Mouse (Mus musculus) thymus, postnatal 25 days (tissue): Measurements from ENCODE around the gene Irf2bp1.

Source experiments
- DNase-seq: peaks from one replicate; pipeline ENCODE4 v3.0.0; 2022

Gene Irf2bp1

DNA sequence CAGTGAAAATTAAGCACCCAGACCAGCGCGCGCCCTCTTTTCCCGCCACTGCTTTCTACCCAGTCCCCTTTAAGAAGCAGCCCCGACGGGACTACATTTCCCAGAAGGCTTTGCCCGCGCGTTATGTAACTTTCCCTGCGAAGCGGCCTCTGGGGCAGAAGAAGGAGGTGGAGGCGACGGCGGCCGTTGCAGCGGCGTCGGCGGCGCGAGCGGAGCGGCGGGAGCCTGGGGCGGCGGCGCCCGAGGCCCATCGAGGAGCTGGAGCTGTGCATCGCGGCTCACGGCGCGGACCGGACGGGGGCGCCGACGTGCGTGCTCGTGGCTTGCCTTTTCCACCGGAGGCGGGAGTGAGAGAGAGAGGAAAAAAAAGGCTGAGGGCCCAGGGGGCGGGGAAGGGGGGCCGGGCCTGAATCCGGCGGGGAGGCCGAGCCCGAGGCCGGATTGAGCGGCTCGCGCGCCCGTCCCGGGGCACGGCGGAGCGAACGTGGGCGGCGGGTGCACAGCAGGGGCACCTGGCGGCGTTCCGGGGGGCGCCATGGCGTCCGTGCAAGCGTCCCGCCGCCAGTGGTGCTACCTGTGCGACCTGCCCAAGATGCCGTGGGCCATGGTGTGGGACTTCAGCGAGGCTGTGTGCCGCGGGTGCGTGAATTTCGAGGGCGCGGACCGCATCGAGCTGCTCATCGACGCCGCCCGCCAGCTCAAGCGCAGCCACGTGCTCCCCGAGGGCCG lies at the start of gene Irf2bp1:
TSS of gene Irf2bp1 (plus strand) at position 143 of the 729 bp plus-strand sequence.
- DNase-seq: peak; percentile 93

GRCm38 (mm10) chr7:18957569-18958383 lies 46.1 kb upstream of the Irf2bp1 start:
- DNase-seq: peak; percentile 11

GRCm38 (mm10) chr7:18958384-18958766 lies 45.5 kb upstream of the Irf2bp1 start:
- no peak for DNase-seq

DNA sequence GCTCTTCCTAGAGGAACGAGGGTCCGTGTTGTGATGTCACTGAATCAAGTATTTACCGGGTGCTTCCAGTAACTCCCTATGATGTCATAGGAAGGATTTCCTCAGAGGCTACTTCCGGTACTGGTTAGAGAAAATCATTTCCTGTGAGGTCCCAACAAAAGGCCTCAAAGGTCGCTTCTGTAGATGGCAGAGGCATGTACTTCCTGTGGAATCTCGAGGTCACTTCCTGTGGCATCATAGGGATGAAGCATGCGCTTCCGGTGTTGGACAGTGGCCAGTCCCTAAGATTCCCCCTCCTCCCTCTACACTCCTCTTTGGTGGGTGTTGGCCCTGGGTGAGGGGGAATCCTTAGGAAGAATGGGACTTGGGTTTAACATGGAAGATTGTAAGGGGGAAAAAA lies 44.4 kb upstream of the Irf2bp1 start:
- DNase-seq: no peak

DNA sequence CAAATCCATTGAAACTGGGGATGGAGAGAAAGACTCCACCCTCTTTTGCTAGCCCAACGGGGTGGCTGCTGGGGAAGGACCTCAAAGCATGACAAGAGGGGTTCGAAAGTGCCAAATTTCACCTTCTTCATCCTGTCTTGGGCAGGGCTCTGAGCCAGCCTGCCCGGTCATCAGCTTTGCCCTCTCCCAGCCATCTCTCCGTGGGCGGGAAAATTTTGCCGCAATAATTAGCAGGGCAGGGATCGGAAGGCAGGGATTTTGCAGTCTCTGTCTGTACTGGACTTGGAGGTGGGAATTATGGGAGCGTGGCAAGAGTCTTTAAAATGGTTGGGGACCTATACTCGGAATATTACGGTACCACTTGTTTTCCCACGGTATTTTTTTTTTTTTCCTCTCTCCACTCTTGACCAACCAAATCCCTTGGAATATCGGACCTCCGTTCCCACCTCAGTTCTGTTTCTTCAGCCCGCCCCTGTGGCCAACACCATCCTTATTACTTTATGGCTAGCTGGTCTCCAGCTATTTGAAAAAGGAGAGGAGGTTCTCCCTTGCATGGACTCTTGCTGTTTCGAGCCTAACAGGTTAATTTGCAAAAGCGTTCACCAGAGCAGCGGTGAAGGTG lies 41.6 kb upstream of the Irf2bp1 start:
- no peak for DNase-seq

DNA sequence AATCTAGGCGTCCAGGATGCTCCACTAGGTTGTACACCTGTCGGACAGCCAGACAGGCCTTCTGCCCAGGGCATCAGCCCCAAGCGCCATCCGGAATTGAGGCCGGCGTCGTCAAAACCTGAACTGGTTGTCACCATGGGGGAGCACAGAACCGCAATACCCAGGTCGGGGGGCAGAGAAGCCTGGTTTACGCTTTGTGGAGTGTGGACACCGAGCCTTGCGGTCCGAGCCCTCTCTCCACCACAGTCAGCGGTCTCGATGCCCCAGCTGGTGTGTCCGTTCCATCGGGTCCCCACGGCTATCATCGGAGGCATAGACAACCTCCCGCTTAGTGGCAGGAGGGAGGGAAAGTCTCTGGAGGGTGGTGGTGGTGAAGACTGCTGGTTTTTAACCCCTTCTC lies 41.0 kb upstream of the Irf2bp1 start:
- DNase-seq: no peak

DNA sequence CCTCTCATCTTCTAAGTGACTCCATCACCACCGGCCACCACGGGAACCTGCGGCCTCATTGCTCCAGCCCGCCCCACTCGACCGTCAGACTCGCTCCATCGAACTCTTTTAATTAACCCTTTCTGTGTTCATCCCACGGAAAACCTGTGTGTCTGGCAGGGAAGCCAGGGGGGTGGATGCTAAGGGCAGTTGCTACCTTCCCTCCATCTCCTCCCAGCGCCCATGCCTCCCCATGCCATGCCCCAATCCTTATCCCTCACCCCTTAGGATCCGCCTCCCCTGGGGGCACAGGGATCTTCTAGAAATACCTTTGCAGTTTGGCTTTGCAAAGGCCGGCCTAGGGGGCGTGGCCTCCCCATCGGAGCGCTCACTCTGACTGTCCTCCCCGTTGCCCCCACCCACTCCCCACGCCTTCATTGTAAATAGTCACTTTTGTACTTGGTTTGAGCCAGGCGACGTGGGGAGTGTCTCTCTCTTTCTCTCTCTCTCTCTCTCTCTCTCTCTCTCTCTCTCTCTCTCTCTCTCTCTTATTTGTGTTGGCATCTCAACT lies 40.5 kb upstream of the Irf2bp1 start:
- DNase-seq: no peak

DNA sequence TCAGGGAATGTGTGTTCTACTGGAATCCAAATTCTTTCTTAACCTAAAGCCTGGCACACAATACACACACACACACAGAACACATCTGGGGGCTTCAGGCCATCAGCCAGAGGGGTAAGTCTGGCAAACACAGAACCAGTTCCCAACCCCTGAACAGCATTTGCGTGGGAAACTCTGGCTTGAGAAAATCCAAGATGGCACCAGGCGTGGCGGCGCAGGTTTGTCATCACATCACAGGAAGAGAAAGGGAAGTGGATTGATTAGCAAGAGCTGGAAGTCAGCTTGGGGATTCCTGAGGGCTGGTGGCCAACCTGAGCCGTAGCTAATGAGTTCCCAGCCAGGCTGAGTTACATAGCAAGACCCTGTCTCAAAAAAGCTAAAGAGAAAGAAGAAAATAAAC lies 38.5 kb upstream of the Irf2bp1 start:
- no peak for DNase-seq

- DNase-seq: no peak
These were observed 36.2 kb upstream of the Irf2bp1 start for GRCm38 (mm10) chr7:18967603-18968002.

DNA sequence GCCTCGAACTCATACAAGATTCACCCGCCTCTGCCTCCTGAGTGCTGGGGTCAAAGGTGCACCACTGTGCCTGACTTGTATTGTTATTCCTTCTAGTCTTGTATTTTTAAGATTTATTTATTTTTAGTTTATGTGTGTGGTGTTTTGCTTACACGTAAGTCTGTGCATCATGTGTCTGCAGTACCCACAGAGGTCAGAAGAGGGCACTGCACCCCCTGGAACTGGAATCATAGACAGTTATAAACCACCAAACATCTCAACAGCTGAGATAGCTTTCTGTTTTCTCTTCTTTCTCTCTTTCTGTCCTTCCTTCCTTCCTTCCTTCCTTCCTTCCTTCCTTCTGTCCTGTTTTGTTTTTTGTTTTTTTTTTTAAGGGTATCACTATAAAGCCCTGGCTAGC lies 32.9 kb upstream of the Irf2bp1 start:
- DNase-seq: no peak

DNA sequence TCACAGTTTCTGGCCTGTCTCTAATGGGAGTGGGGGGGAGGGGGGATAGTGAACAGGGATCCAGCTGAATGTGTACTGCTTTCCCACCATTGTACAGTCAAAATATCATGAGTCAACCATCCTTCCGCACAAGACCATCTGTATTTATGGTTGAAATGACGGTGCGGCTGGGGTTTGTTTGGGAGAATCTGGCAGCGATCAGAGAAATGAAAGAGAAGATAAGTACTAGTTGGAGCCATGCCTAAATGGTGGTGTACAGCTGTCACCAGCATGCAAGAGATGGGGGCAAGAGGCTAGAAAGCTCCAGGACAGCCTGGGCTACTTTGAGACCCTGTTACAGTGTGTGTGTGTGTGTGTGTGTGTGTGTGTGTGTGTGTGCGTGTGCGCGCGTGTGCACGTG lies 25.5 kb upstream of the Irf2bp1 start:
- DNase-seq: no peak

GRCm38 (mm10) chr7:18986503-18986902 lies 17.3 kb upstream of the Irf2bp1 start:
- DNase-seq: no peak

- DNase-seq: no peak
These were observed 16.7 kb upstream of the Irf2bp1 start, which contains the start of gene Nanos2 for GRCm38 (mm10) chr7:18987100-18987499. TSS of gene Nanos2 (plus strand) at chr7:18987400.

DNA sequence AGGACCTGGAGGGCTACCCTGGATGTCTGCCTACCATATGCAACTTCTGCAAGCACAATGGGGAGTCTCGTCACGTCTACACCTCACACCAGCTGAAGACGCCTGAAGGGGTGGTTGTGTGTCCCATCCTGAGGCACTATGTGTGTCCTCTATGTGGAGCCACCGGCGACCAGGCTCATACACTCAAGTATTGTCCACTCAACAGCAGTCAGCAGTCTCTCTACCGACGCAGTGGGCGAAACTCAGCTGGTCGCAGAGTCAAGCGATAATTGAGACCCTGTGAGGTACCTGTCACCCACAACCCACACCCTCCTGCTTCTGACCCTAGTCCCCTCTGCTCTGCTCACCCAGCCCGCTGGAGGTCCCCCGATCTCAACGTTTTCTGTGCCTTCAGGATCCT lies 16.1 kb upstream of the Irf2bp1 start:
- no peak for DNase-seq

DNA sequence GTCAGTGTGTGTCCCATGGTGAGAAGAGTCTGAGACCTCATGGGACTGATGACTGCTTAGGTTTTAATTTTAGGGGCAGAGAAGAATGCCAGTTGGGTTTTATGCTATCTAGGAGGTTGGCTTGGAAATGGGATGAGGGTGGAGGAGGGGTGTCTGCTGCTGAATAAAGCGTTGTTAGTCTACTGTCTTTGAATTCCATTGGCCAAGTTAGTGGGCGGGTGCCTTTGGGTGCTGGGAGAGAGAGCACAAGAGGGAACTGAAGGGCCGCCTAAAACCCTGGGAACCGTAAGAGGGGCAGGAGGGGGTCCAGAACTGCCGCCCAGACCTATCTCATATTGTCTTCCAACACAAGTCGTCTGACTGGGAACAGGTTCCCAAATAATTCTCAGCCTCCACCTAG lies 15.1 kb upstream of the Irf2bp1 start:
- DNase-seq: no peak

DNA sequence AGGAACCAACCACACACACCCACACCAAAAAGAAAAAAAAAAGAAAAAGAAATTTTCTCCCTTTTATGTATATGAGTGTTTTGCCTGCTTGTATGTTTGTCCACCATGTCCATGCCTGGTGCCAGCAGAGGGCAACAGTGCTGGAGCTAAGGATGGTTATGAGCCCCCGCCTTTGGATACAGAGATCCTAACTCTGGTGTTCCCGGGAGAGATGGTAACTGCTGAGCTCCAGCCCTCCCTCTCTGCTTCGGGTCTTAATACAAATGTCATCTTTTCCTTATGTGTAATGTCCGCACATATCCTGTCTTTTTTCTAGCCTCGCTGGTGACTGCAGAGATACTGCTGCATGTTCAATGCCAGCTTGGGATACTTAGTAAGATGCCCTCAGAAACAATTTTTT lies 13.8 kb upstream of the Irf2bp1 start:
- DNase-seq: no peak

- peak; percentile 98 for DNase-seq
These were observed 13.1 kb upstream of the Irf2bp1 start, which contains the start of gene Mypop for GRCm38 (mm10) chr7:18990601-18991295. TSS of gene Mypop (plus strand) at chr7:18991245.

DNA sequence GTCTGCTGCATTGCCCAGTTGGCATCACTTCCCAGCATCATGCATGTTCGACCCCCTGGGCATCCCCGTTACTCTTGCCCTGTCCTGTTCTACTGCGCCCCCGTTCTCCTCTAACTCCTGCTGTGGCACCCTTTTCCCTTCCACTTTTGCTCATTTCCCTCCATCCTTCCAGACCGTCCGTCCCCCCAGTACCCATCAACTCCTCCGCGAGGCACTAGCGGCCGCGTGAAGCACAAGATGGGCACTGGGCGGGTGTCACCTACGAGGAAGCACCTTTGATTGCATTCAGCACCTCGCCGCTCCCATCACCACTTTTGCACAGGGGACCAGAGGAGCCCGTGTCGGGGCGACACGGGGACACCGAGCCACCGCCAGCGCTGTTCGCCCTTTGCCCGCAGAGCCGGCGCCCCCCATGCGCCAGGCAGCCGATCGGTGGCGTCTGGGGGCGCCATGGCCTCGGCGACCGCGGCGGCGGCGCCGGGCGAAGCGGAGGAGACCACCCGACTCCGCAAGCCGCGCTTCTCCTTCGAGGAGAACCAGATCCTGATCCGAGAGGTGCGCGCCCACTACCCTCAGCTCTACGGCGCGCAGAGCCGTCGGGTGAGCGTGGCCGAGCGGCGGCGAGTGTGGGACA lies 12.1 kb upstream of the Irf2bp1 start:
- DNase-seq: peak; percentile 37

DNA sequence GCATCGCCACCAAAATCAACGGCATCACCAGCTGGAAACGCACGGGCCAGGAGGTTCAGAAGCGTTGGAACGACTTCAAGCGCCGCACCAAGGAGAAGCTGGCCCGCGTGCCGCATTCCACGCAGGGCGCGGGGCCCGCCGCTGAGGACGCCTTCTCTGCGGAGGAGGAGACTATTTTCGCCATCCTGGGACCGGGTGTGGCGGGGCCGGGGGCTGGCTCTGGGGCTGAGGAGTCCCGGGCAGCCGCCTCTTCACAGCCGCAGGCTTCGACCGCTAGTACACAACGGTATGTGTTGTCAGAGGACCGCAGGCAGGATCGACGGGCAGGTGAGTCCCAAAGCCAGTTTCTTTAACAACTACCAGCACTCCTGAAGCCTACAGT lies 11.6 kb upstream of the Irf2bp1 start:
- no peak for DNase-seq

GRCm38 (mm10) chr7:18993036-18993435 lies 10.8 kb upstream of the Irf2bp1 start:
- DNase-seq: no peak

GRCm38 (mm10) chr7:18998835-18999234 lies 5.0 kb upstream of the Irf2bp1 start:
- no peak for DNase-seq

DNA sequence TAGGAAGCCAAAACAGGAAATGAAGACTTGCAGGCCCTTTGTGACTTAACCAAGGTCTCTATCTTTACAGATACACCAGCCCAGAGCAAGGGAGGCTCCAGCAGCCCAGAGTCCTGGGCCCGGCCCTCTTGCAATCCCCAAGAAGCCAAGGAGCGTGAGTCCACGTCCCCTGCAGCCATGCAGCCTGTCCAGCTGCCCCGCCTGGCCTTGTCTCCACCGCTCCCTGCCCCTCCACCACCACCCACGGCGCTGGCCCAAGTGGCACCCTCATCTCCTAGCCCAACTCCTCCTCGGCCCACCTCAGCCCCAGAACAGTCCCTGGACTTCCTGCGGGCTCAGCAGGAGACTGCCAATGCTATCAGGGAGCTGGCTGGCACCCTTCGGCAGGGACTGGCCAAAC lies 3.4 kb upstream of the Irf2bp1 start:
- peak; percentile 48 for DNase-seq
